Mouse (Mus musculus) frontal cortex, adult (tissue): ENCODE results near the gene Olfr1006.
"Not testable (repeated sequence)": the region's sequence is repeated elsewhere in the genome, so short reads cannot be mapped to it uniquely, and the experiment has no call there.

Source experiments
- ATAC-seq: cut with Nextera tagmentation; 2 replicates; pipeline ENCODE4 v1.9.2; 2017; ENCODE audit warnings: mild to moderate bottlenecking, moderate library complexity, mixed read lengths; ENCODE audit not compliant: low TSS enrichment

Gene Olfr1006

DNA sequence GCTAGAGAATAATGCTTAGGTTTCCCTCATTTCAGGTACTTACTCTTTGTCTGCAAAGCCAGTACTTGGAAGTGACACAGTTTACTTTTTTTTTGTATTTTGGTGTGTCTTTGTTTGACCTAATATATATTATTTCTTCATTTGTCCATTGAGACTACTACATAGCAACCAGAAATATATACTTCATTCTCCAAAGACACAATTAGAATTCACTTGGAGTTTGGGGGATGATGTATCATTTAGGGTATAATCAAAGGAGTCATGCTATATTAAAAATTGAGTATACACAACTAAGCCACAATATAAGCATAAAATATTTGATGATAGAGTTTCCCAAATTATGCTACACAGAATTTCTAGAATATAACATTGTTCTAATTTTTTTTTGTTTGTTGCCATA, at the start of gene Olfr1006:
Gene Olfr1006, minus strand, starts transcription at position 101 of the 400 bp plus-strand sequence.
- ATAC-seq = no peak

- peak; percentile 50; the same call in 1 of the 2 replicates for ATAC-seq
Observed at GRCm38 (mm10) chr2:85725793-85726192, 47.2 kb upstream of the Olfr1006 start.

GRCm38 (mm10) chr2:85715119-85715518, 36.6 kb upstream of the Olfr1006 start, which contains the start of gene Olfr1009:
Gene Olfr1009 (plus strand): TSS chr2:85715419.
- ATAC-seq = no peak

DNA sequence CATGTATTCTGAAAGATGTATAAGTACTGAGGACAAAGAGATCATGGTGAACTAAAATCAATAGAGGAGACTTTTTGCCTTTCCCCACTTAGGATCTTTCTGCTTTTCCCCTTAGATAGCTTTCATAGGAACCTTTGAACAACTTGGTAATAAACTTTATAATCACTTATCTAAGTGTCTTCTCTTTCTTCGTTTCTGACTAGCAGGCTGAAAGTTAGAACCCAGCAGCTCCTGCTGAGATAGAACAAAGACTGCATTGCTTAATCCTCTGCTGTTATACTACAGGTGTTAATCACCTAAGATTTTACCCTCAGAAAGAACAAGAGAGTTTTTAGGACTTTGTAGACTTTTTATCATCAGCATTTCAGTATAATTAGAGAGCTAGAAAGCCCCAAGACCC, 32.6 kb upstream of the Olfr1006 start:
- ATAC-seq = no peak

GRCm38 (mm10) chr2:85710680-85711079, 32.1 kb upstream of the Olfr1006 start:
- not testable (repeated sequence) for ATAC-seq

GRCm38 (mm10) chr2:85689131-85689530, 10.6 kb upstream of the Olfr1006 start, which contains the start of gene Olfr1008:
Gene Olfr1008 (plus strand): TSS chr2:85689431.
- no peak for ATAC-seq

DNA sequence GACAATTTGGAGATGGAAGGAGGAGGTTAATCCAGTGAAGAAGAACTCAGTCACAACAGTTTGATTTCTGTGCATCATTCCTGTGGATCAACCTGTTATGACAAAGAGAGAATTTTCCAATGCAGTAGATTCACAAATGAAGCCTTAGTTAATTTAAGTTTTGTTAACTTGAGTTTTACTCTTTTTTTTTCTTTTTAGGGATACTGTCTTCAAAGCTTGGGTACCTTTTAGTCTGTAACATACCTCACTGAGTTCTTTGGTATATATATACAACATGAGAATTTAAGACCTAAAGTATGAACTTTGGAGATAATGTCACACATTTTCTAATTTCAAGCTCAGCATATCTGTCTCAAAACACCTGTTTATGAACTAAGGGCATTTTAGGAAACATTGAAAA, 14.2 kb downstream of the Olfr1006 start, which contains the start of gene Olfr154:
Gene Olfr154, minus strand, starts transcription at position 101 of the 400 bp plus-strand sequence.
- ATAC-seq = not testable (repeated sequence)

GRCm38 (mm10) chr2:85650604-85651003, 28.0 kb downstream of the Olfr1006 start, which contains the start of gene Olfr1002:
Gene Olfr1002 (minus strand): TSS chr2:85650704.
- ATAC-seq = no peak
